In the genomic region with DNA sequence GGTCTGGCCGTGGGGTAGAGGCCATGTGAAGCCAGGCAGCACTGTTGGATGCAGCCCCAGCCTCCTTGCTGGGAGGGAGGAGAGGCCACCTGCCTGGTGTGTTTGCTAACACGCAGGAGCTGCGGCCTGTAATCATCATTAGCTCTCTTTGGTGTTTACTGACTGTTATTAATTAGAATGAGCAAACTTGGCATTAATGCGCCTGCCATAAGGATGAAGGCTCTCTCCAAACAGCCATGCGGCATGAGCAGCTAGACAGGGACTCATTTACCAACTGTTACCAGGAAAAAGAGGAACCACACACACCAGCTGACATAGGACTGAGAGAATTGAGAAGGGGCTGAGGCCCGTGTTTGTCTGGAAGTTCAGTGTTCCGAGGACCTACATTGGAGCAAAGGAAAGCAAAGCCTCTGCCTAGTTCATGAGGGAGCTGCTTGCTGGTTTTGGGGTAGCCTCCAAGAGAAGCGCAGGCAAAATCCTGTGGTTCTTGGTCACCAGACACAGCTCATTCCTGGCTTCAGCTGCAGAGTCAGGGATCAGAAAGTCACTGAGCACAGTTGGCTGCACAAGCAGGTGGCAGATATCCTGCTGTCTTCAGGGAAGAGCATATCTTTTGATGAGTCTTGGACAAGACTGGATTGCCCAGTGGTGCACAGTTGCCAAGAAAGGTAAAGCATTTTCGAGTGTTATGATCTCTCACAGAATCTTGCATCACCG, we compare ENCODE assay signal across 13 mouse cellular contexts.
DNase-seq lines count a peak whose midpoint lies in the region; ATAC-seq and TF ChIP-seq lines count a peak whose summit lies in the region.
"Had no signal": no experiment of that assay in that cellular context is flagged by ENCODE, and none has a peak within 500 bp of the region (broad histone marks: within the 10 kb centered on the region; RNA-seq: fewer than 3 reads in every experiment).

No protein-coding gene starts in this region.

- H3K4me2 ChIP-seq in hindbrain, postnatal 0 days (ENCODE audit: low read depth, low read length) = no peak overlapping the region
- H3K4me2 ChIP-seq: neural tube, embryonic 12.5 days; stomach, embryonic 15.5 days had no signal

- no peaks in the 10 kb centered on the region for H3K36me3 ChIP-seq in hindbrain, postnatal 0 days (ENCODE audit: insufficient read depth, low read length)
- H3K36me3 ChIP-seq: limb, embryonic 10.5 days; neural tube, embryonic 12.5 days; stomach, embryonic 15.5 days had no signal

- WGBS in hindbrain, postnatal 0 days = 46% methylated on average over 10 of the region's 10 CpGs

- peaks cover 17% of the 10 kb centered on the region; the same call in 1 of the 2 replicates for H3K4me1 ChIP-seq in hindbrain, postnatal 0 days (ENCODE audit: insufficient read depth, low read length)
- H3K4me1 ChIP-seq: neural tube, embryonic 12.5 days; stomach, embryonic 15.5 days had no signal

- H3K9ac ChIP-seq in hindbrain, postnatal 0 days (replicated peaks; ENCODE audit: low read length) = no peak overlapping the region
- H3K9ac ChIP-seq: neural tube, embryonic 12.5 days; stomach, embryonic 15.5 days had no signal

- H3K27ac ChIP-seq in hindbrain, postnatal 0 days = peak overlapping the region; percentile 67
- H3K27ac ChIP-seq: limb, embryonic 10.5 days; neural tube, embryonic 12.5 days; stomach, embryonic 15.5 days had no signal

- TF ChIP-seq POLR2A in brain, embryonic 14.5 days (IDR thresholded peaks at IDR 0.05; ENCODE audit: borderline replicate concordance, extremely low read depth, insufficient read depth, insufficient read length, poor library complexity, severe bottlenecking) = no peak

- no peak for TF ChIP-seq CTCF in brain, embryonic 14.5 days (IDR thresholded peaks at IDR 0.05; ENCODE audit: borderline replicate concordance, extremely low read depth, insufficient read depth, insufficient read length)
- no peak for TF ChIP-seq CTCF in hindbrain, postnatal 0 days (IDR thresholded peaks at IDR 0.05; ENCODE audit: low read depth)

- ATAC-seq in hindbrain, postnatal 0 days = peak; percentile 82

- H3K4me3 ChIP-seq in hindbrain, postnatal 0 days (ENCODE audit: low read length) = no peak overlapping the region
- H3K4me3 ChIP-seq: limb, embryonic 10.5 days; neural tube, embryonic 12.5 days; stomach, embryonic 15.5 days had no signal

- DNase-seq in Muller cell, postnatal 12 days (ENCODE audit: inconsistent ontology term) = peak; percentile 75
- peak; percentile 92 for DNase-seq in brain, embryonic 14.5 days (ENCODE audit: low read depth)
- peak; percentile 79 to 82 for DNase-seq in cerebellum, postnatal 36 days
- DNase-seq in hindbrain, postnatal 0 days (ENCODE audit: low spot score) = peak; percentile 74
- no peak for DNase-seq in frontal cortex, postnatal 10 days (ENCODE audit: low spot score in 2 of 2)
- no peak for DNase-seq in lung, postnatal 10 days
- no peak for DNase-seq in thymus, postnatal 0 days (ENCODE audit: low spot score)
- DNase-seq in MN1 (ENCODE audit: low spot score) = no peak
- DNase-seq: kidney, adult 9 months; right cerebral cortex, postnatal 14 days had no signal

- no peaks in the 10 kb centered on the region for H3K27me3 ChIP-seq in hindbrain, postnatal 0 days (ENCODE audit: insufficient read depth, low read length)
- H3K27me3 ChIP-seq: neural tube, embryonic 12.5 days; stomach, embryonic 15.5 days had no signal

- no peaks in the 10 kb centered on the region for H3K9me3 ChIP-seq in hindbrain, postnatal 0 days (ENCODE audit: low read length)
- H3K9me3 ChIP-seq: limb, embryonic 10.5 days; neural tube, embryonic 12.5 days; stomach, embryonic 15.5 days had no signal

Comparison
In these comparisons a context has a peak if more than half of its experiments do, and no peak if none do; other contexts are left out.
1. DNase-seq: peak in Muller cell, postnatal 12 days (single experiment), brain, embryonic 14.5 days (single experiment), cerebellum, postnatal 36 days (2 of 2) and hindbrain, postnatal 0 days (single experiment); none in frontal cortex, postnatal 10 days (0 of 2), lung, postnatal 10 days (single experiment), thymus, postnatal 0 days (single experiment) and MN1 (single experiment).